Mouse (Mus musculus) hindbrain, embryonic 15.5 days (tissue): ENCODE measurements around the gene Mindy4. TPM values are rescaled to one million over a fixed set of nuclear protein-coding genes. Genes with fewer than 3 reads are reported as not detected.

Source experiments
- ATAC-seq: fragments of 200-750 bp; cut with Nextera tagmentation; 2 replicates; pipeline ENCODE4 v1.8.0; 2017; ENCODE audit warnings: low read depth, moderate number of reproducible peaks, moderate TSS enrichment; ENCODE audit not compliant: low FRiP score
- H3K27ac ChIP-seq: fragments of 300-500 bp; sonication (generic); replicated peaks from 2 replicates; pipeline ENCODE4 v1.5.1; 2015; ENCODE audit warnings: mild to moderate bottlenecking, inconsistent platforms
- H3K27me3 ChIP-seq: fragments of 300-500 bp; sonication (generic); 2 replicates; pipeline ENCODE4 v1.6.1; 2015; ENCODE audit warnings: control low read depth, inconsistent platforms
- H3K36me3 ChIP-seq: fragments of 300-500 bp; sonication (generic); 2 replicates; pipeline ENCODE4 v1.6.1; 2015; ENCODE audit warnings: control low read depth, inconsistent platforms
- H3K4me1 ChIP-seq: fragments of 300-500 bp; sonication (generic); replicated peaks from 2 replicates; pipeline ENCODE4 v1.6.1; 2015; ENCODE audit warnings: control low read depth, inconsistent platforms
- H3K4me2 ChIP-seq: fragments of 300-500 bp; sonication (generic); 2 replicates; pipeline ENCODE4 v1.6.1; 2015; ENCODE audit warnings: moderate library complexity, mild to moderate bottlenecking, inconsistent platforms
- H3K4me3 ChIP-seq: fragments of 300-500 bp; sonication (generic); 2 replicates; pipeline ENCODE4 v1.5.1; 2015; ENCODE audit warnings: mild to moderate bottlenecking, inconsistent platforms
- H3K9ac ChIP-seq: fragments of 300-500 bp; sonication (generic); 2 replicates; pipeline ENCODE4 v1.6.1; 2015; ENCODE audit warnings: inconsistent platforms
- H3K9me3 ChIP-seq: fragments of 300-500 bp; sonication (generic); 2 replicates; pipeline ENCODE4 v1.6.1; 2016; ENCODE audit warnings: control low read depth, inconsistent platforms
- WGBS: fragments of 180-500 bp; shearing (Covaris S2); methylation state at CpG from one replicate; pipeline ENCODE4 v1.1.7; 2015; 5-methylcytosine and 5-hydroxymethylcytosine counted together
- polyA plus RNA-seq: library from polyadenylated mRNA; unstranded; fragments of >200 nt; fragmentation: Nextera tagmentation; extraction: Ambion mirVana; gene quantifications from 2 replicates; pipeline ENCODE4 v1.2.1, GENCODE M21; 2015

The Mindy4 gene
- polyA plus RNA-seq, 1 experiment from 2014 or later, result 11.1 TPM

DNA sequence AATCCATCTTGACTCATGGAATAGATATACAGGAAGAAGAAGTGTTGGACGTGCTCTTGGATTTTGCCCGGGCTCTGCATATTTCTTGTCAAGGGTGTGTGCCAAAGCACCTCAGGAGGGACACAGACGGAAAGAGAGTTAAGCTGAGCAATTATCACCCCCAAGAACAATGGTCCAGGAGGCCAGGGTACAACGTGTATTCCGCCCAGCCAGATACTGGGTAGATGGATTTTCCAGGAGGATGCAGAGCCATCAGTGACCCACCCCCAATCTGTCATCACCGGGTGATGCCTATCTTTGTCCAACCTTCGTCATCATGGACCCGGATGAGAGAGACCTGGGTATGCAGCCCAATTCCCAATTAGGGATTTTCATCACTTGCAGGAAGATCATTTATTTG lies 42.5 kb downstream of the Mindy4 start:
- Histone ChIP-seq H3K4me1 (no peaks in the 10 kb centered on the region), H3K4me3 (no peak overlapping the region), H3K9me3 (no peaks in the 10 kb centered on the region), H3K27me3 (no peaks in the 10 kb centered on the region), H3K4me2 (no peak overlapping the region), H3K9ac (no peak overlapping the region), H3K27ac (no peak overlapping the region), H3K36me3 (no peaks in the 10 kb centered on the region)
- 93% methylated on average over 8 of the region's 8 CpGs for WGBS
- no peak for ATAC-seq

DNA sequence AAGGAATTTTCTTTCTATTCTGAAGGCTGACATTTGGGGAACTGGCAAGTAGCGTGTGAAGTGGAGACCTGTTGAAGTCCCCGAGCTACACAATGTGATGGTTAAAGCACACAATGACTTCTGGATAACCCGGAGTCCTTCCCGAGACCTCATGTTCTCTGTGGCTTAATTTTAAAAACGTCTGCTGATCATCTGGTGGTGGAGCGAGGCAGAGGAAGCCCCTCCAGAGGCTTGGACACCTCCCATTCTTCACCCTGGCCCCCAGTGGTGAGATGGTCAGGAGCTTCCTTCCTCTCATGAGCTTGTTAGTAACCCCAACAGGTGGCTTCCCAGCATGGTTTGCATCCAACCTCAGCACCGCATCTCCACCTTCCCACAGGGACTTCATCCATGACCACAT lies 43.3 kb downstream of the Mindy4 start:
- Histone ChIP-seq H3K4me2 (no peak overlapping the region), H3K9ac (no peak overlapping the region), H3K4me1 (no peaks in the 10 kb centered on the region), H3K36me3 (no peaks in the 10 kb centered on the region), H3K27ac (no peak overlapping the region), H3K27me3 (no peaks in the 10 kb centered on the region), H3K4me3 (no peak overlapping the region), H3K9me3 (no peaks in the 10 kb centered on the region)
- WGBS, result 91% methylated on average over 7 of the region's 7 CpGs
- no peak for ATAC-seq

DNA sequence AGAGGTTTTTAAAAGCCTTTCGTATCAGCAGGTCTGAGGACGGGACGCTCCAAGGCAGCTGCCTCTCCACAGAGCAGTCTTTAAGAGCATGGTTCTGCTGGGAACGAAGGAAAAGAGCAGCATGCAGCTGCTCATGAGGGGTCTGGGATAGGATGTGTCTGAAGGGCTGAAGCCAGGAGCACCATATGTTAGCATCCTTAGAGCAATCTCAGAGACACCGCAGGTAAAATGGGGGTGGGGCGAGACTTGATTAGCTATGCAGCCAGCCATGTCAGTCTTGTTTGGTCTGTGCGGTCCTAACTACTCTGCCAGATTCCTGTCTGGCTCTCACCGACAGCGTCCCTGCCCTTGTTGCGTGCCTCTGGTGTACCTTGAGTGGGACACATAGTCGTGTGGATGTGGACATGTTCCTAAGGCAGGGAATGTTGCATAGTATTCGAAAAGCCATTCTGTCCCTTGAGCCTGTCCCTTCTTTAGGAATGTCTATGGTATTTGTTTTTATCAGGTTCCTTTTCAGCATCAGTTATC lies 43.8 kb downstream of the Mindy4 start:
- Histone ChIP-seq H3K4me3 (no peak overlapping the region), H3K36me3 (no peaks in the 10 kb centered on the region), H3K27me3 (no peaks in the 10 kb centered on the region), H3K27ac (no peak overlapping the region), H3K9ac (no peak overlapping the region), H3K9me3 (no peaks in the 10 kb centered on the region), H3K4me2 (no peak overlapping the region), H3K4me1 (no peaks in the 10 kb centered on the region)
- WGBS, result 84% methylated on average over 12 of the region's 12 CpGs
- no peak for ATAC-seq

DNA sequence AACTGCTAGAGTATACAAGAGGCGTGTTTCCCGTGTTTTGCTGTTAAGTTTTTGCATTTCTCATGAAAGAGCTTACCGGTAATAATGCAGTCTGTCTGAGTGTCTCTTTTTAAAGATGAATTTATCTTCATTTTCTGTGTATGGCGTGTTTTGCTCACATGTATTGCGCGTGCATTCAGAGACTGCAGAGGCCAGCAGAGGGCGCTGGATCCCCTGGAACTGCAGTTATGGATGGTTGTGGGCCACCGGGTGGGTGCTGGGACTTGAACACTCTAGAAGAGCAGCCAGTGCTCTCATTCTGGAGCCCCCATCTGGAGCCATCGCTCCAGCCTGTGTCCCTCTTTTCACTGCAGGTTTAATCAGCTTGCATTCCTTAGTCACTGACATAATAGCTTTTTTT lies 46.1 kb downstream of the Mindy4 start:
- Histone ChIP-seq H3K27me3 (no peaks in the 10 kb centered on the region), H3K9me3 (no peaks in the 10 kb centered on the region), H3K4me3 (no peak overlapping the region), H3K27ac (no peak overlapping the region), H3K9ac (no peak overlapping the region), H3K36me3 (no peaks in the 10 kb centered on the region), H3K4me1 (no peaks in the 10 kb centered on the region), H3K4me2 (no peak overlapping the region)
- WGBS, result 93% methylated on average over 9 of the region's 9 CpGs
- no peak for ATAC-seq

GRCm38 (mm10) chr6:55250809-55251208 lies 47.6 kb downstream of the Mindy4 start:
- no peak overlapping the region for H3K9ac ChIP-seq
- WGBS, result 86% methylated on average over 11 of the region's 11 CpGs
- no peak for ATAC-seq
- no peaks in the 10 kb centered on the region for H3K4me1 ChIP-seq
- no peaks in the 10 kb centered on the region for H3K36me3 ChIP-seq
- H3K4me3 ChIP-seq, result no peak overlapping the region
- no peak overlapping the region for H3K27ac ChIP-seq
- no peaks in the 10 kb centered on the region for H3K27me3 ChIP-seq
- H3K4me2 ChIP-seq, result no peak overlapping the region
- H3K9me3 ChIP-seq, result no peaks in the 10 kb centered on the region

DNA sequence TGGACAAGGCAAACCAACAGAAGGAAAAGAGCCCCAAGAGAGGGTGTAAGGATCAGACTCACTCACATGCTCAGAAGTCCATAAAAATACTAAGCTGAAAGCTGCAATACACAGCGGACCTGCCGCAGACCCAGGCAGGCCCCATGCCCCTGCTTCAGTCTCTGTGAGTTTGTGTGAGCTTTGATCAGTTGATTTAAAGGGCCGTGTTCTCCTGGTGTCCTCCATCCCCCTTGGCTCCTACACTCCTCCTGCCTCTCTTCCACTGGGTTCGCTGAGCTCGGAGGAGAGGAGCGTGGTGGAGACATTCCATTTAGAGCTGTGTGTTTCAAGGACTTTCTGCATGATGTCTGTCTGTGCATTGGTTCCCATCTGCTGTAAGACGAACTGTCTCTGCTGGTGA lies 48.4 kb downstream of the Mindy4 start:
- Histone ChIP-seq H3K9me3 (no peaks in the 10 kb centered on the region), H3K4me1 (no peaks in the 10 kb centered on the region), H3K4me2 (no peak overlapping the region), H3K36me3 (no peaks in the 10 kb centered on the region), H3K27ac (no peak overlapping the region), H3K4me3 (no peak overlapping the region), H3K27me3 (no peaks in the 10 kb centered on the region), H3K9ac (no peak overlapping the region)
- no peak for ATAC-seq
- WGBS, result 79% methylated on average over 7 of the region's 7 CpGs

- H3K9me3 ChIP-seq, result no peaks in the 10 kb centered on the region
- H3K27ac ChIP-seq, result no peak overlapping the region
- no peaks in the 10 kb centered on the region for H3K27me3 ChIP-seq
- H3K4me1 ChIP-seq, result no peaks in the 10 kb centered on the region
- ATAC-seq, result no peak
- H3K4me2 ChIP-seq, result no peak overlapping the region
- WGBS, result 56% methylated on average over 8 of the region's 8 CpGs
- H3K4me3 ChIP-seq, result no peak overlapping the region
- no peak overlapping the region for H3K9ac ChIP-seq
- no peaks in the 10 kb centered on the region for H3K36me3 ChIP-seq
Observed at GRCm38 (mm10) chr6:55252731-55253247, 49.6 kb downstream of the Mindy4 start.

GRCm38 (mm10) chr6:55256500-55257191 lies 53.5 kb downstream of the Mindy4 start:
- 88% methylated on average over 13 of the region's 13 CpGs for WGBS

DNA sequence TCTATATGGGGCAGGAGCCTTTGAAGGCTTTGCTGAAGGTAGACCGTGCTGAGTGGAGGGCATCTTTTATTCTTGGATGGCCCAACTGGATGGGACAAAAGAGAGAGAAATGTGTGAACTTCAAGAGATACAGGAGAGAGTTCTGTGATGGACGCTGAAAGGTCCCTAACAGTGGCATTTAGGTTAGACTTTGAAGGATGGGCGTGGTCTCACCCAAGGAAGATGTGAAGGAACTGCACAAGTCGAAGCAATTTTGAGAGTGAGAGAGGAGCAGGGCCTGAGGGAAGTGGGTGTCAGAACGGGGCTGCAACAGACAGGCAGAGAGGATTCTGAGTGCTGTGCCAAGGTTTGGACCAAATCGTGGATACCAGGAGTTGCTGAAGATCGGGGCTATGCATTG lies 54.1 kb downstream of the Mindy4 start:
- Histone ChIP-seq H3K9me3 (no peaks in the 10 kb centered on the region), H3K9ac (no peak overlapping the region), H3K27me3 (no peaks in the 10 kb centered on the region), H3K36me3 (no peaks in the 10 kb centered on the region), H3K4me3 (no peak overlapping the region), H3K4me2 (no peak overlapping the region), H3K27ac (no peak overlapping the region), H3K4me1 (no peaks in the 10 kb centered on the region)
- WGBS, result 92% methylated on average over 7 of the region's 7 CpGs
- no peak for ATAC-seq

More at GRCm38 (mm10) chr6:55256500-55257191, 53.5 kb downstream of the Mindy4 start:
- Histone ChIP-seq H3K4me3 (no peak overlapping the region), H3K4me2 (no peak overlapping the region), H3K9me3 (no peaks in the 10 kb centered on the region), H3K4me1 (no peaks in the 10 kb centered on the region), H3K9ac (no peak overlapping the region), H3K27ac (no peak overlapping the region), H3K36me3 (no peaks in the 10 kb centered on the region), H3K27me3 (no peaks in the 10 kb centered on the region)
- ATAC-seq, result no peak

DNA sequence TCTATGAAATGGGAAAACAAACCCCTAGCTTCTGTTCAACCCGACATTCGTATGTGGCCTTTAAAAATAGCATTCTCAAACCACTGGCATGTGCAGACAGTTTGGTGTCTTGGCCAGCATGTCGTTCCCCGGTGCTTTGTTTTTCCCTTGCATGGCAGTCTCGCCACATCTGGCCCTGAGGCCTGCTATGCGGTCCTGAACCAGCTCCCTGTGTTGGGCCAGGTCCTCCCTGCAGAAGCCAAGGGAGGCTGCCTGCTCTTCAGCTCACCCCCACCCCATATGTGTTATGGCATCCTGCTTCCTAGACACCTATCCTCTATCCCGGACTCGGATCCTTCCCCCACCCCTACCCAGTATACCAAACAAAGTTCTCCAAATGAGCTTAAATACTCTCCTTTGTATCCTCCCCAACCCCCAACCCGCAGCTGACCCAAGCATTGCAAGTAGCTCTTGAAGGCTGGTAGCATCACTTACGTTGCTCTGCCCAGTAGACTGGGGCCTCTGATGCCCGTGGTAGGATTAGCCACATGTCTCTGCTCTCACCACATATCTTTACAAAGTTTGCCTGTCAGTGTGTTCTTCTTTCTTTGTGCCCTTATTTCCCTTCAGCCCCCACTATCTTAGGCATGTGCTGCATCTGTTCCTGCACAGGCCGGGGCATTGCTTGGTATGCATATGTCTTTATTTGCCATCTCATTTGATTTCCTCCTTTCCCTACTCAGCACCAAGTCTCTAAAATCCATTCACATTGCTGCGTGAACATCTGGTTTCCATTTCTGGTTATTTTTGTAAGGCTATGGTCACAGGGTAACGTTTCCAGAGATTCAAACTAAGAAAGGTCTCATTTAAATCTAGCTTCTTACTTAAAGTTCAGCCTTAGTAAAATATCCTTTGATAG lies 55.5 kb downstream of the Mindy4 start:
- no peak overlapping the region for H3K27ac ChIP-seq
- H3K9ac ChIP-seq, result no peak overlapping the region
- H3K4me1 ChIP-seq, result no peaks in the 10 kb centered on the region; the same call in 1 of the 2 replicates
- no peak for ATAC-seq
- WGBS, result 86% methylated on average over 14 of the region's 14 CpGs
- no peaks in the 10 kb centered on the region for H3K9me3 ChIP-seq
- no peak overlapping the region for H3K4me3 ChIP-seq
- no peak overlapping the region for H3K4me2 ChIP-seq
- no peaks in the 10 kb centered on the region for H3K36me3 ChIP-seq
- no peaks in the 10 kb centered on the region for H3K27me3 ChIP-seq

GRCm38 (mm10) chr6:55262161-55262560 lies 59.0 kb downstream of the Mindy4 start:
- no peaks in the 10 kb centered on the region; the same call in 1 of the 2 replicates for H3K4me1 ChIP-seq
- no peak overlapping the region for H3K9ac ChIP-seq
- no peak overlapping the region for H3K4me3 ChIP-seq
- WGBS, result 91% methylated on average over 12 of the region's 12 CpGs
- no peaks in the 10 kb centered on the region for H3K36me3 ChIP-seq
- no peaks in the 10 kb centered on the region for H3K27me3 ChIP-seq
- H3K27ac ChIP-seq, result no peak overlapping the region
- no peaks in the 10 kb centered on the region for H3K9me3 ChIP-seq
- no peak overlapping the region for H3K4me2 ChIP-seq
- ATAC-seq, result no peak

DNA sequence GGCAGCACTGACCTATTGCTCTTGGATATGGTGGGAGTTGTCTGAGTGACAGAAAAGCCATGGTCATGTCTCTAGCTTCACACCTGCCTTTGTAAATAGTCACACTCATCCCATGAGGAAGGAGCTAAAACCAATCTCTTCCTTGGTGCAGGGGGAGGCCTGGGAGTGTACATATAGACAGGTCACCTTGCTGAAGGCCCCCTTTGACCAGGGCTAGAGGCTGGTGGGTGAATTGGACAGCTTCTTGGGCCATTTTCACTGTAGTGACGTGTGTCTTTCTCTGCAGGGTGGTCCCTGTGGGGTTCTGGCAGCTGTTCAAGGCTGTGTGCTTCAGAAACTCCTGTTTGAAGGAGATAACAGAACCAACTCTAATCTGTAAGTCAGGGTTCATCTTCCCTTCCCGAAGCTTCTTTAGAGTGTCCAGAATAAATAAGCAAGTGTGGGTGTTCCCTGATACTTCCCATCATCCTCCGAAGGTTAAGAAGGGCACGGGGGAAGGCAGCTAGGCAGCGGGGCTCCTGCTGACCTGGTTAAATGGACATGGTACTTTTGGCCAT lies 60.4 kb downstream of the Mindy4 start:
- Histone ChIP-seq H3K27ac (no peak overlapping the region), H3K27me3 (no peaks in the 10 kb centered on the region), H3K4me3 (no peak overlapping the region), H3K9ac (no peak overlapping the region), H3K36me3 (no peaks in the 10 kb centered on the region), H3K4me2 (no peak overlapping the region), H3K4me1 (no peaks in the 10 kb centered on the region; the same call in 1 of the 2 replicates), H3K9me3 (no peaks in the 10 kb centered on the region)
- ATAC-seq, result no peak
- WGBS, result 79% methylated on average over 5 of the region's 5 CpGs
